In genomic region chr5:24602751-24603343, GRCm38 (mm10) we compare ENCODE assay signal across 8 mouse cellular contexts. TPM values are rescaled to one million over a fixed set of nuclear protein-coding genes. Genes with fewer than 3 reads are reported as not detected.
DNase-seq lines count a peak whose midpoint lies in the region; ATAC-seq lines count a peak whose summit lies in the region.

No protein-coding gene starts in this region.

- H3K9ac ChIP-seq in forebrain, embryonic 11.5 days (ENCODE audit: low read length), result peak overlapping the region; percentile 84

- peak; percentile 32 for ATAC-seq in forebrain, embryonic 11.5 days (replicated peaks; ENCODE audit: low FRiP score)

- H3K27ac ChIP-seq in forebrain, embryonic 11.5 days (ENCODE audit: low read depth, low read length), result peak overlapping the region; percentile 98

- 1% methylated on average over 16 of the region's 16 CpGs for WGBS in forebrain, embryonic 11.5 days

- H3K36me3 ChIP-seq in forebrain, embryonic 11.5 days (ENCODE audit: control insufficient read depth, insufficient read depth, low read length), result no peaks in the 10 kb centered on the region

- H3K4me1 ChIP-seq in forebrain, embryonic 11.5 days (replicated peaks; ENCODE audit: control insufficient read depth, insufficient read depth, low read length), result peaks cover 72% of the 10 kb centered on the region

- H3K9me3 ChIP-seq in forebrain, embryonic 11.5 days (ENCODE audit: control insufficient read depth, low read length), result no peaks in the 10 kb centered on the region

- peak overlapping the region; percentile 67 for H3K4me3 ChIP-seq in forebrain, embryonic 11.5 days (ENCODE audit: low read depth, low read length)

- peak overlapping the region; percentile 94 for H3K4me2 ChIP-seq in forebrain, embryonic 11.5 days (ENCODE audit: low read depth, low read length, severe bottlenecking)

- intact Hi-C loops in heart, postnatal 10 days (cut with DNase I), result no loop called here

- DNase-seq in Muller cell, postnatal 12 days (ENCODE audit: inconsistent ontology term), result peak; percentile 90
- DNase-seq in brain, adult 2 months (ENCODE audit: low read depth, low spot score), result peak; percentile 91
- peak; percentile 88 for DNase-seq in forebrain, embryonic 11.5 days (ENCODE audit: low spot score)
- DNase-seq in heart, postnatal 10 days, result peak; percentile 94
- peak; percentile 94 to 95 for DNase-seq in kidney, postnatal 36 days
- DNase-seq in mesoderm, embryonic 11.5 days (ENCODE audit: low read depth, low spot score), result peak; percentile 76
- DNase-seq in testis, postnatal 14 days (ENCODE audit: low spot score), result peak; percentile 83
- DNase-seq in layer of hippocampus, adult 9-10 months (ENCODE audit: low spot score), result no peak

- no peaks in the 10 kb centered on the region for H3K27me3 ChIP-seq in forebrain, embryonic 11.5 days (ENCODE audit: control insufficient read depth, insufficient read depth, low read length)

RNA-seq across cellular contexts. Expression of gene Chpf2, which starts 16.3 kb away (rescaled TPM):
- polyA plus RNA-seq in forebrain, embryonic 11.5 days (2014; fragmentation: Nextera tagmentation; extraction: Ambion mirVana), result 11.4 and 11.5 TPM in 2 replicates
- 10 to 100 TPM; 19.4 to 19.8 TPM for total RNA-seq in heart, postnatal 10 days (2021)

RNA-seq across cellular contexts. Expression of gene Smarcd3, which starts 21.4 kb away (rescaled TPM):
- polyA plus RNA-seq in forebrain, embryonic 11.5 days (2014; fragmentation: Nextera tagmentation; extraction: Ambion mirVana), result 76.0 and 93.8 TPM in 2 replicates
- 10 to 100 TPM; 61.4 to 67.8 TPM for total RNA-seq in heart, postnatal 10 days (2021)

RNA-seq across cellular contexts. Expression of gene Abcf2, which starts 25.6 kb away (rescaled TPM):
- polyA plus RNA-seq in forebrain, embryonic 11.5 days (2014; fragmentation: Nextera tagmentation; extraction: Ambion mirVana), result 153 and 165 TPM in 2 replicates
- 10 to 100 TPM; 44.2 to 47.5 TPM for total RNA-seq in heart, postnatal 10 days (2021)

RNA-seq across cellular contexts. Expression of gene 4931409K22Rik, which starts 46.2 kb away (rescaled TPM):
- polyA plus RNA-seq in forebrain, embryonic 11.5 days (2014; fragmentation: Nextera tagmentation; extraction: Ambion mirVana), result 0.20 TPM in 1 of 2 replicates, not detected in the other
- not detected for total RNA-seq in heart, postnatal 10 days (2021)
